Mouse (Mus musculus) CD4-positive helper T cell, adult 2 months (primary cell): Measurements from ENCODE around the gene AC131692.1.
A peak's percentile ranks its signal among the peaks of the same experiment; 100 is the strongest.

Experiments used
- DNase-seq: peaks from one replicate; pipeline ENCODE4 v3.0.0-alpha.2; 2012; ENCODE audit warnings: low read depth, missing footprints, low spot score

AC131692.1 gene

DNA sequence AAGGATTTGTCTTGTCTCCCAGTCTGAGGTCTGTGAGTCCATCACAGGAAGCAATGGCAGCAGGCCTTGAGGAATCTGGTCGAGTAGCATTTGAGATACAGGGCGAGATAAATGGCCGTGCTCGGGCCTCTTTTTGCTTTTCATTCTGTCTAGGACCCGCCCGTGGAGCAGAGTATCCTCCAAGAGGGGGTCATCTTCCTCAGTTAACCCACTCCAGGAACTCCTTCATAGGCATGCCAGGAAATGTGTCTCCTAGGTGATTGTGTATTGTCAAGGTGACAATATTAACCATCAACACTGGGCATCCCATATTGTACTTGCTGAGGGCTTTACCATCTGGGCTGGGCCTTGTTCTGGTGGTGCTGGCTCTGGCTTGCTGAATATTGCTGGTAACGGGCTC, at the start of gene AC131692.1:
AC131692.1 (plus strand) TSS at position 301 of the 400 bp plus-strand sequence.
- DNase-seq: no peak

- DNase-seq: peak; percentile 78
Measured at GRCm38 (mm10) chr19:6045366-6046293, 48.6 kb upstream of the AC131692.1 start.

- DNase-seq: peak; percentile 96
Measured at GRCm38 (mm10) chr19:6046294-6047153, 47.7 kb upstream of the AC131692.1 start, which contains the start of gene Syvn1. Gene Syvn1, plus strand, starts transcription at chr19:6046576.

DNA sequence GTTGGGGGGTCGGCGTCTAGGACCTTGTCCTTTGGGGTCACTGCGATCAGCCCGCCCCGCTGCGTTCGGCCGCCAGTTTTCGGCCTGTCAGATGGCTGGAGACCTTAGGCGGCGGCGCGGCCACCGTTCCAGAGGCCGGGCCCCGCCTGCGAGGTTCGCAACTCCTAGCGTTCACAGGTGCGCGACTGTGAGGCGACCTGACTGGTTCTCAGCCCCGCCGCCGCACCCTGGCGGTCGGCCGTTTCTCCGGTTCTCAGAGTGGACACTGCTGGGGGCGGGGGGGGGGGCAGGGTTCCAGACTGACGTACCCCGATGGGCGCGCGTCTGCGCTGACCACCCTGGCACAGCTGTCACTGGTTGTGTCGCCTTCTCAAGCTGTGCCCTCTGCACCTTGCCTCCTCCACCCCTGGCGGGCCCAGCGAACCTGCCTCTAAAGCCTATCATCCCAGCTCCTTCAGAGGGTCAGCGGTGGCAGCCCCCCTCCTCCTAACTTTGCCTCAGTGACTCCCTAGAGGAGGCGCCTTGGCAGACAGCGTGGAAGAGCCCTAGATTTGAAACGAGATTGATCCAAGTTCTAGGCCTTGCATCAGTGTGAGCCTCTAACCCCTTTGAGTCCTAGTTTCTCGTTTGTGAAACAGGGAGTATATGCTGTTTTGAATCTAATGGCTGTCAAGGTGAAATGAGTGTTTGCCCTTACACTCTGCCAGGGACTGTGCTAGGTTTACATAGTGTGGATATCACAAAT, 46.9 kb upstream of the AC131692.1 start:
- DNase-seq: no peak

- DNase-seq: no peak
Measured at GRCm38 (mm10) chr19:6047899-6048166, 46.4 kb upstream of the AC131692.1 start.

GRCm38 (mm10) chr19:6048681-6049410, 45.4 kb upstream of the AC131692.1 start:
- DNase-seq: no peak

DNA sequence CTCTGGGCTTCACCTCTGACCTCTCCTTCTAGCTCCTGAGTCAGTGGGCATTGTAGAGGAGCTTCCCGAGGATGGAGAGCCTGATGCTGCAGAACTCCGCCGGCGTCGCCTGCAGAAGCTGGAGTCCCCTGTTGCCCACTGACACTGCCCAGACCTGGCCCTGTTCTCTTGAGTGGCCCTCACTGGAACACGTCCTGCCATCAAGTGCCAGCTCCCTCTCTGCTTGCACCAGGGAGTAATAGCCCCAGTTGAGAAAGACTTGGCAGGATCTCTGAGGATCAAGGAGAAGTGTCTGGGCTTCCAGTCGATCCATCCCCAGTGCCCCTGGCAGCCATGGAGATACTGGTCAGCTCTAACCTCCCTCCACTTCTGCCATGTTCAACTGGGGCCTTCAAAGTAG, 41.7 kb upstream of the AC131692.1 start:
- no peak for DNase-seq

DNA sequence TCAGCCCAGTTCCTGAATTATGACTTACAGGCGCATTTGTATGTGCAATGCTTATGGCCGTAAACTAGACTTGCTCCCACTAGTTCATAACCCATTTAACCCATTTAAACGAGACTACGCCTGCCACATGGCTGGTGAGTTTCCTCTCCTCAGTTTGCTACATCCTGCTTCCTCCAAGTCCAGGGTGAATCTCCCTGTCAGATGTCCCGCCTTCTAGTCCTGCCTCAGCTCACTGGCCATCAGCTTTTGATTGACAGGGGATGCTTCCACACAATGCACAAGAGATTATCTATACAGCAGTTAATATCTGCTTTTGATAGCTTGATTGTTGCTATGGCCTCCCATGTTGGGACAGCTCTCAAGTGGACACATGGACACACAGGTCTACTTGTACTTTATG, 39.9 kb upstream of the AC131692.1 start:
- no peak for DNase-seq

- no peak for DNase-seq
Measured at GRCm38 (mm10) chr19:6056696-6057095, 37.5 kb upstream of the AC131692.1 start.

- peak; percentile 99 for DNase-seq
Measured at GRCm38 (mm10) chr19:6057313-6058096, 36.7 kb upstream of the AC131692.1 start, which contains the start of the genes Mrpl49 and Fau. Gene Mrpl49, minus strand, starts transcription at chr19:6057785. Gene Fau, plus strand, starts transcription at chr19:6057844.

DNA sequence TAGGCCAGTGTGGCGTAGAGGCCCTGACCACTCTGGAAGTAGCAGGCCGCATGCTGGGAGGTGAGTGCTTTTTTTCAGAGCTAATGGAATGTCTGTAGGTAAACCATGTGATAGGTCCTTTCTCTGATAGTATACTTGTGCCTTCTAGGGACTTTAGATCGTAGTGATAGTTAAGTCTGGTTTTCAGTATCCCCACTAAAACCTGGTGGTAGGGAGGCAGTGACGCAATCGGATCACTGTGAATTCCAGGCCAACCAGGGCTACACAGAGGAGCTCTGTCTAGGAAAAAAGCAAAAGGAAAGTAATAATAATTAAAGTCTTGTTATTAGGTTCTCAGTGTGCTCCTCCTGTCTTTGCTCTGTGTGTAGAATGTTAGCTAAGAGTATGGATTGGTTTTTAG, 35.7 kb upstream of the AC131692.1 start:
- no peak for DNase-seq

GRCm38 (mm10) chr19:6058966-6059365, 35.3 kb upstream of the AC131692.1 start:
- DNase-seq: no peak

- DNase-seq: peak; percentile 97
Measured at GRCm38 (mm10) chr19:6061021-6061533, 33.1 kb upstream of the AC131692.1 start, which contains the start of gene Znhit2. Gene Znhit2, plus strand, starts transcription at chr19:6061192.

DNA sequence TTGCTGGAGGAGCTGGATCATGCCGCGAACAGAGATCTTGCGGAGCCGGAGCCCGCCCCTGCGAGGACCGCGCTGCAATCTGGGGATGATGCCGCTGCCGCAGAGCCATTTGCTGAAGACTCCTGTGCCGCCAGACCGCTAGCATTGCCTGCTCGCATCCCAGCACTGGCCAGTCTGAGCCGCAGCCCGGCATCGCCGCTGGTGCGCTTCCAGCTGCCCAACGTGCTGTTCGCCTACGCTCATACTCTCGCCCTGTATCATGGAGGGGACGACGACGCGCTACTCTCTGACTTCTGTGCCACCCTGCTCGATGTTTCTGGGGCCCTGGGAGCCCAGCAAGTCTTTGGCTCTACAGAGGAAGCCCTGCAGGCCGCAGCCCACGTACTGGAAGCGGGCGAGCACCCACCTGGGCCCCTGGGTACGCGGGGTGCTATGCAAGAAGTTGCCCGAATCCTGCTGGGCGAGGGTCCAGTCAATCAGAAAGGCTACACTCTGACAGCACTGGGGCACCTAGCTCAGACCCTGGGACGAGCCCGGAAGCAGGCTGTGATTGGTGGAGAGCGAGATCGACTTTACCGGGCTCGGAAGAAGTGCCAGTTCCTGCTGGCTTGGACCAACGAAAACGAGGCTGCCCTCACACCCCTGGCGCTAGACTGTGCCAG, 32.4 kb upstream of the AC131692.1 start:
- DNase-seq: peak; percentile 78

- no peak for DNase-seq
Measured at GRCm38 (mm10) chr19:6062418-6062817, 31.8 kb upstream of the AC131692.1 start.

- DNase-seq: no peak
Measured at GRCm38 (mm10) chr19:6063081-6063480, 31.1 kb upstream of the AC131692.1 start.

GRCm38 (mm10) chr19:6066571-6066970, 27.6 kb upstream of the AC131692.1 start:
- DNase-seq: no peak

- DNase-seq: peak; percentile 88
Measured at GRCm38 (mm10) chr19:6067011-6067723, 27.1 kb upstream of the AC131692.1 start.
